Mouse (Mus musculus) lung, adult 2 months (tissue): ENCODE measurements at regions not wholly inside any gene's neighbourhood (a gene's known extent, or its start where the extent isn't known, plus 50 kb on each side); places are given as distances from the start of the nearest gene placed in this dataset.

Source experiments
- CTCF ChIP-seq: fragments of 200-500 bp; IDR thresholded peaks from 2 replicates; pipeline ENCODE4 v1.5.1; 2011; ENCODE audit warnings: mild to moderate bottlenecking, low read length, control low read depth; ENCODE audit not compliant: insufficient read depth
- POLR2A ChIP-seq: fragments of 200-500 bp; IDR thresholded peaks from 2 replicates; pipeline ENCODE4 v1.6.1; 2011; ENCODE audit warnings: low read depth, mild to moderate bottlenecking, control low read depth, low read length, borderline replicate concordance; ENCODE audit errors: extremely low read depth

GRCm38 (mm10) chr14:15273107-15273506 is 165.7 kb downstream of the Lrrc3b start:
- TF ChIP-seq POLR2A: no peak
- no peak for TF ChIP-seq CTCF
